Mouse (Mus musculus) hindbrain, embryonic 10.5 days (tissue): ENCODE measurements at regions not wholly inside any gene's neighbourhood (a gene's known extent, or its start where the extent isn't known, plus 50 kb on each side); places are given as distances from the start of the nearest gene placed in this dataset.

Experiments
- DNase-seq: peaks from one replicate; pipeline ENCODE4 v3.0.0-alpha.2; 2017; ENCODE audit warnings: low spot score
- H3K27ac ChIP-seq: fragments of 300-500 bp; sonication (generic); 2 replicates; pipeline ENCODE4 v1.5.1; 2016; ENCODE audit warnings: mild to moderate bottlenecking, moderate library complexity
- H3K27me3 ChIP-seq: fragments of 300-500 bp; sonication (generic); 2 replicates; pipeline ENCODE4 v1.6.1; 2016; ENCODE audit warnings: mild to moderate bottlenecking; ENCODE audit not compliant: poor library complexity, insufficient read depth, severe bottlenecking
- H3K36me3 ChIP-seq: fragments of 300-500 bp; sonication (generic); 2 replicates; pipeline ENCODE4 v1.6.1; 2016; ENCODE audit warnings: mild to moderate bottlenecking, moderate library complexity
- H3K4me1 ChIP-seq: fragments of 300-500 bp; sonication (generic); replicated peaks from 2 replicates; pipeline ENCODE4 v1.6.1; 2016; ENCODE audit warnings: mild to moderate bottlenecking
- H3K4me3 ChIP-seq: fragments of 300-500 bp; sonication (generic); 2 replicates; pipeline ENCODE4 v1.5.1; 2016; ENCODE audit warnings: mild to moderate bottlenecking, moderate library complexity
- H3K9me3 ChIP-seq: fragments of 300-500 bp; sonication (generic); 2 replicates; pipeline ENCODE4 v1.6.1; 2016; ENCODE audit warnings: mild to moderate bottlenecking, moderate library complexity
- WGBS: fragments of 180-500 bp; shearing (Covaris S2); methylation state at CpG from one replicate; pipeline ENCODE4 v1.1.7; 2016; 5-methylcytosine and 5-hydroxymethylcytosine counted together

- H3K4me3 ChIP-seq, result no peak overlapping the region
- H3K9me3 ChIP-seq, result no peaks in the 10 kb centered on the region
- no peak for DNase-seq
- H3K36me3 ChIP-seq, result no peaks in the 10 kb centered on the region
- no peaks in the 10 kb centered on the region for H3K27me3 ChIP-seq
- 92% methylated on average over 8 of the region's 8 CpGs for WGBS
- H3K4me1 ChIP-seq, result peaks cover 9% of the 10 kb centered on the region
- no peak overlapping the region for H3K27ac ChIP-seq
Measured at GRCm38 (mm10) chr16:22716306-22716830, 59.3 kb upstream of the Dgkg start.

- DNase-seq, result no peak
- no peaks in the 10 kb centered on the region for H3K4me1 ChIP-seq
- H3K4me3 ChIP-seq, result no peak overlapping the region
- H3K9me3 ChIP-seq, result no peaks in the 10 kb centered on the region
- H3K36me3 ChIP-seq, result no peaks in the 10 kb centered on the region
- H3K27me3 ChIP-seq, result no peaks in the 10 kb centered on the region
- WGBS, result 90% methylated on average over 2 of the region's 2 CpGs
- no peak overlapping the region for H3K27ac ChIP-seq
Measured at GRCm38 (mm10) chr16:22714315-22714714, 57.3 kb upstream of the Dgkg start.

- Histone ChIP-seq H3K27me3 (no peaks in the 10 kb centered on the region), H3K4me1 (0 out of 2 replicates have a peak, but pooled peaks cover 3% of the 10 kb centered on the region), H3K4me3 (no peak overlapping the region), H3K9me3 (no peaks in the 10 kb centered on the region), H3K36me3 (no peaks in the 10 kb centered on the region), H3K27ac (no peak overlapping the region)
- 69% methylated on average over 9 of the region's 9 CpGs for WGBS
- no peak for DNase-seq
Measured at GRCm38 (mm10) chr16:22708768-22709167, 51.7 kb upstream of the Dgkg start.
